Mouse (Mus musculus) liver, embryonic 16.5 days (tissue): ENCODE measurements at regions not wholly inside any gene's neighbourhood (a gene's known extent, or its start where the extent isn't known, plus 50 kb on each side); places are given as distances from the start of the nearest gene placed in this dataset.

ENCODE experiments used
- ATAC-seq: fragments of 200-750 bp; cut with Nextera tagmentation; 2 replicates; pipeline ENCODE4 v1.8.0; 2017; ENCODE audit warnings: low read depth, mild to moderate bottlenecking, moderate number of reproducible peaks, moderate library complexity
- H3K27ac ChIP-seq: fragments of 300-500 bp; sonication (generic); 2 replicates; pipeline ENCODE4 v1.5.1; 2014; ENCODE audit warnings: mild to moderate bottlenecking, low read length
- H3K27me3 ChIP-seq: fragments of 300-500 bp; sonication (generic); 2 replicates; pipeline ENCODE4 v1.6.1; 2014; ENCODE audit warnings: low read depth, low read length, mixed read lengths; ENCODE audit not compliant: control insufficient read depth, insufficient read depth
- H3K36me3 ChIP-seq: fragments of 300-500 bp; sonication (generic); 2 replicates; pipeline ENCODE4 v1.6.1; 2014; ENCODE audit warnings: mild to moderate bottlenecking; ENCODE audit not compliant: control insufficient read depth, insufficient read depth
- H3K4me1 ChIP-seq: fragments of 300-500 bp; sonication (generic); 2 replicates; pipeline ENCODE4 v1.6.1; 2014; ENCODE audit warnings: low read depth, low read length, mixed read lengths; ENCODE audit not compliant: control insufficient read depth
- H3K4me2 ChIP-seq: fragments of 300-500 bp; sonication (generic); 2 replicates; pipeline ENCODE4 v1.6.1; 2014; ENCODE audit warnings: low read depth, low read length, mixed read lengths
- H3K4me3 ChIP-seq: fragments of 300-500 bp; sonication (generic); 2 replicates; pipeline ENCODE4 v1.5.1; 2014; ENCODE audit warnings: low read depth, mild to moderate bottlenecking, low read length
- H3K9ac ChIP-seq: fragments of 300-500 bp; sonication (generic); 2 replicates; pipeline ENCODE4 v1.6.1; 2014; ENCODE audit warnings: low read depth, low read length
- H3K9me3 ChIP-seq: fragments of 300-500 bp; sonication (generic); replicated peaks from 2 replicates; pipeline ENCODE4 v1.6.1; 2016; ENCODE audit warnings: low read length; ENCODE audit not compliant: control insufficient read depth
- WGBS: fragments of 180-500 bp; shearing (Covaris S2); extraction: QIAGEN DNeasy Blood & Tissue Kit; methylation state at CpG from one replicate; pipeline ENCODE4 v1.1.7; 2014; ENCODE audit not compliant: insufficient replicate concordance; 5-methylcytosine and 5-hydroxymethylcytosine counted together

- Histone ChIP-seq H3K4me1 (no peaks in the 10 kb centered on the region), H3K9ac (no peak overlapping the region), H3K4me3 (no peak overlapping the region), H3K9me3 (no peaks in the 10 kb centered on the region), H3K27me3 (no peaks in the 10 kb centered on the region), H3K27ac (no peak overlapping the region), H3K36me3 (no peaks in the 10 kb centered on the region), H3K4me2 (no peak overlapping the region)
- no peak for ATAC-seq
- WGBS, result 65% methylated on average over 8 of the region's 8 CpGs
Measured at GRCm38 (mm10) chr7:70847450-70847993, 481.0 kb upstream of the Nr2f2 start.

- H3K4me1 ChIP-seq, result no peaks in the 10 kb centered on the region
- H3K27me3 ChIP-seq, result no peaks in the 10 kb centered on the region
- H3K9me3 ChIP-seq, result no peaks in the 10 kb centered on the region
- no peak for ATAC-seq
- H3K27ac ChIP-seq, result no peak overlapping the region
- 50% methylated on average over 4 of the region's 4 CpGs for WGBS
- H3K36me3 ChIP-seq, result no peaks in the 10 kb centered on the region
- no peak overlapping the region for H3K9ac ChIP-seq
- no peak overlapping the region for H3K4me3 ChIP-seq
- H3K4me2 ChIP-seq, result no peak overlapping the region
Measured at GRCm38 (mm10) chr7:70846076-70846475, 479.5 kb upstream of the Nr2f2 start.

- no peaks in the 10 kb centered on the region for H3K4me1 ChIP-seq
- H3K9me3 ChIP-seq, result no peaks in the 10 kb centered on the region
- no peak for ATAC-seq
- no peaks in the 10 kb centered on the region for H3K36me3 ChIP-seq
- H3K27ac ChIP-seq, result no peak overlapping the region
- no peak overlapping the region for H3K9ac ChIP-seq
- WGBS, result 74% methylated on average over 1 of the region's 1 CpGs
- no peaks in the 10 kb centered on the region for H3K27me3 ChIP-seq
- H3K4me3 ChIP-seq, result no peak overlapping the region
- no peak overlapping the region for H3K4me2 ChIP-seq
Measured at GRCm38 (mm10) chr7:70840142-70840541, 473.6 kb upstream of the Nr2f2 start.

GRCm38 (mm10) chr7:70839190-70839589, 472.7 kb upstream of the Nr2f2 start:
- Histone ChIP-seq H3K27me3 (no peaks in the 10 kb centered on the region), H3K4me1 (no peaks in the 10 kb centered on the region), H3K4me2 (no peak overlapping the region), H3K27ac (no peak overlapping the region), H3K4me3 (no peak overlapping the region), H3K9ac (no peak overlapping the region), H3K9me3 (no peaks in the 10 kb centered on the region), H3K36me3 (no peaks in the 10 kb centered on the region)
- no peak for ATAC-seq
- 63% methylated on average over 2 of the region's 2 CpGs for WGBS

- 34% methylated on average over 4 of the region's 4 CpGs for WGBS
Measured at GRCm38 (mm10) chr7:70834787-70835461, 468.4 kb upstream of the Nr2f2 start.

GRCm38 (mm10) chr7:70828486-70829195, 462.1 kb upstream of the Nr2f2 start:
- H3K36me3 ChIP-seq, result no peaks in the 10 kb centered on the region
- H3K9me3 ChIP-seq, result no peaks in the 10 kb centered on the region
- H3K4me1 ChIP-seq, result no peaks in the 10 kb centered on the region
- H3K9ac ChIP-seq, result no peak overlapping the region
- H3K27me3 ChIP-seq, result no peaks in the 10 kb centered on the region
- no peak overlapping the region for H3K27ac ChIP-seq
- 38% methylated on average over 5 of the region's 5 CpGs for WGBS
- H3K4me3 ChIP-seq, result no peak overlapping the region
- no peak overlapping the region for H3K4me2 ChIP-seq
- ATAC-seq, result no peak

More at GRCm38 (mm10) chr7:70834787-70835461, 468.4 kb upstream of the Nr2f2 start:
- no peak overlapping the region for H3K27ac ChIP-seq
- H3K9ac ChIP-seq, result no peak overlapping the region
- no peaks in the 10 kb centered on the region for H3K4me1 ChIP-seq
- H3K27me3 ChIP-seq, result no peaks in the 10 kb centered on the region
- no peak for ATAC-seq
- no peak overlapping the region for H3K4me2 ChIP-seq
- H3K4me3 ChIP-seq, result no peak overlapping the region
- no peaks in the 10 kb centered on the region for H3K9me3 ChIP-seq
- no peaks in the 10 kb centered on the region for H3K36me3 ChIP-seq

- Histone ChIP-seq H3K27ac (no peak overlapping the region), H3K4me3 (no peak overlapping the region), H3K4me2 (no peak overlapping the region), H3K27me3 (no peaks in the 10 kb centered on the region), H3K36me3 (no peaks in the 10 kb centered on the region), H3K9me3 (no peaks in the 10 kb centered on the region), H3K9ac (no peak overlapping the region), H3K4me1 (no peaks in the 10 kb centered on the region)
- 49% methylated on average over 3 of the region's 3 CpGs for WGBS
- ATAC-seq, result no peak
Measured at GRCm38 (mm10) chr7:70826074-70826473, 459.5 kb upstream of the Nr2f2 start.

GRCm38 (mm10) chr7:70823020-70823419, 456.5 kb upstream of the Nr2f2 start:
- no peaks in the 10 kb centered on the region for H3K9me3 ChIP-seq
- WGBS, result 58% methylated on average over 11 of the region's 11 CpGs
- H3K4me1 ChIP-seq, result no peaks in the 10 kb centered on the region
- H3K4me2 ChIP-seq, result no peak overlapping the region
- H3K4me3 ChIP-seq, result no peak overlapping the region
- H3K27me3 ChIP-seq, result no peaks in the 10 kb centered on the region
- no peak for ATAC-seq
- no peak overlapping the region for H3K27ac ChIP-seq
- no peaks in the 10 kb centered on the region for H3K36me3 ChIP-seq
- H3K9ac ChIP-seq, result no peak overlapping the region

GRCm38 (mm10) chr7:70822310-70822821, 455.8 kb upstream of the Nr2f2 start:
- Histone ChIP-seq H3K4me1 (no peaks in the 10 kb centered on the region), H3K27me3 (no peaks in the 10 kb centered on the region), H3K36me3 (no peaks in the 10 kb centered on the region), H3K9me3 (no peaks in the 10 kb centered on the region), H3K4me3 (no peak overlapping the region), H3K9ac (no peak overlapping the region), H3K27ac (no peak overlapping the region), H3K4me2 (no peak overlapping the region)
- 64% methylated on average over 9 of the region's 9 CpGs for WGBS
- no peak for ATAC-seq
